Mouse (Mus musculus) testis, postnatal 10 days (tissue): ENCODE results near the gene Fcgr3.
"Not testable (repeated sequence)": the region's sequence is repeated elsewhere in the genome, so short reads cannot be mapped to it uniquely, and the experiment has no call there.

ENCODE experiments used
- DNase-seq: peaks from one replicate; pipeline ENCODE4 v3.0.0; 2021; ENCODE audit warnings: low spot score

The Fcgr3 gene

DNA sequence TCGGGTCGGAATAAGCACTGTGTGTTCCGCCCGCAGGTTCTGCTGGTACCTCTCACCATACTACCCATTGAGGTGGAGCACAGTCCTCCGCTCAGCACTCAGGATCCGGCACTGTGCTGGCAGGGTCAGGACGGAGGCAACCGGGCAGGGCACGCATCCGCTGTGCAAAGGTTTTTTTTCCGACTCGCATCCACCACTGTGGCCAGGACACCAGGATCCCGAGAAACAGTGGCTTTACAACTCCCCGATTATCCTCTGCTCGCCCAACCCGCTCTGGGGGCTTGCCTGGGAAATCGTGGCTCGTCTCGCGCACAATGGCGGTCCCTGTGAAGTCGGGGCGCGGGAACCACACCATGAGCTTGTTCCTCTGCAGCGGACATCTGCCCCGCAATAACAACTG is 21.0 kb upstream of the Fcgr3 start:
- DNase-seq, result no peak

DNA sequence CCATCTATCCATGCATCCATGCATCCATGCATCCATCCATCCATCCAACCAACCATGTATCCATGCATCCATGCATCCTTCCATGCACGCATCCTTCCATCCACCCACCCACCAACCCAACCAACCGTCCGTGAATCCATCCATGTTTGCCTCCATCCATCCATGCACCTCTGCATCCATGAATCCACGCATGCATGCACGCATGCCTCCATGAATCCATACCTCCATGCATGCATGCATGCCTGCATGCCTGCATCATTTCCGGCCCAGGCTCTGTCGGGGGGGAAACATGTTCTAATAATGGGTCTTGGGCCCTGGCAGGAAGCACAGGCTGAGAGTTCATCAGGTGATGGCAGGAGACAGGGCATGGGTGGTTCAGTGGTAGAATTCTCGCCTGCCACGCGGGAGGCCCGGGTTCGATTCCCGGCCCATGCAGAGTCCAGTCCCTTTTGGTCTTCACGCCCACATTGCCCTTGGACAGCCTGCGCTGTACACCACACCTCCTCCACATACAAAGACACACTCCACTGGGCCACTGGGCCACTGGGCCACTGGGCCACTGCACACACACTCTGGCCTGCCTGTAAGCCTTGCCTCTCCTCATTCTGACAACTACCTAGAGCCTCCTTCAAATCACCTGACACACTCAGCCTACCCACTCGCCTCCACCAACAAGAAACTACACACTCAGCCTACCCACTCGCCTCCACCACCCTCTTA is 16.9 kb upstream of the Fcgr3 start:
- DNase-seq, result not testable (repeated sequence)

DNA sequence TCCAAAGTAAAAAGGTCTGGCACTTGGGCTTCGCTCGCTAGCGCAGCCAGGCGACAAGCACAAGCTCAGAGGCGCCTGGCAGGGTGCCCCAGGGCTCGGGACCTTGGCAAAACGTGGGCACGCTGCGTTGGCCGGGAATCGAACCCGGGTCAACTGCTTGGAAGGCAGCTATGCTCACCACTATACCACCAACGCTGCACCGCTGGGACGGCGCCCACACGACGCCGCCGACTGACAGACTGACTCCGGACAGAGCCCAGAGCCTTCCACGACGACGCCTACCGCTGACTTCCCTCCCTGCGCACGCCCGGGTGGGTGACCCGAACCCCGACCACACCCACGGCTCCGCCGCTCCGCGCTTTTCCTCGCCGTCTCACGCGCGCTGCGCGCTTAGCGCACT is 15.1 kb upstream of the Fcgr3 start:
- DNase-seq, result not testable (repeated sequence)

DNA sequence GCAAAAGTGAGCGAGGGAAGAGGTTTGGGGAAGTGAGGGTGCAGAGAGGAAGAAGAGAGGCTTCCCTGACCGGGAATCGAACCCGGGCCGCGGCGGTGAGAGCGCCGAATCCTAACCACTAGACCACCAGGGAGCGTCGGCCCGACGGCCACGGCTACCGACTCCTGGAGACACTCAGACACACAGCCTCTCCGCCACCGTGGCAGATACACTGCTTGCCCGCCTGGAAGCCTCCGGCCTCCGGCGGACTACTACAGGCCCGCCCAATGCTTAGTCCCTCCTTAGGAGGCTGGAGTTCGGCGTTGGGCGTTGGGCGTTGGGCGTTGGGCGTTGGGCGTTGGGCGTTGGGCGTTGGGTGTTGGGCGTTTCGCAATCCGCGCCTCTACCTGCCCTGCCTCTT is 14.6 kb upstream of the Fcgr3 start:
- not testable (repeated sequence) for DNase-seq

GRCm38 (mm10) chr1:171078419-171078818 is 13.7 kb upstream of the Fcgr3 start:
- DNase-seq, result not testable (repeated sequence)

DNA sequence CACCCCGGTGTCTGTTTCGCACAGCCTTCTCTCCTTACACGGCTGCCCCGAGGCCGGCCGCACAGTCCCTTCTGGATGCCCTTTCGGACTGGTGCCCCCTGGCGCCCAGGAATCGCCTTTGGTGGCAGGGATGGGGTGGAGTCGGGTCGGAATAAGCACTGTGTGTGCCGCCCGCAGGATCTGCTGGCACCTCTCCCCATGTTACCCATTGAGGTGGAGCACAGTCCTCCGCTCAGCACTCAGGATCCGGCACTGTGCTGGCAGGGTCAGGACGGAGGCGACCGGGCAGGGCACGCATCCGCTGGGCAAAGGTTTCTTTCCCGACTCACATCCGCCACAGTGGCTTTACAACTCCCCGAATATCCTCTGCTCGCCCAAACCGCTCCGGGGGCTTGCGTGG is 13.2 kb upstream of the Fcgr3 start:
- peak; percentile 55 for DNase-seq

DNA sequence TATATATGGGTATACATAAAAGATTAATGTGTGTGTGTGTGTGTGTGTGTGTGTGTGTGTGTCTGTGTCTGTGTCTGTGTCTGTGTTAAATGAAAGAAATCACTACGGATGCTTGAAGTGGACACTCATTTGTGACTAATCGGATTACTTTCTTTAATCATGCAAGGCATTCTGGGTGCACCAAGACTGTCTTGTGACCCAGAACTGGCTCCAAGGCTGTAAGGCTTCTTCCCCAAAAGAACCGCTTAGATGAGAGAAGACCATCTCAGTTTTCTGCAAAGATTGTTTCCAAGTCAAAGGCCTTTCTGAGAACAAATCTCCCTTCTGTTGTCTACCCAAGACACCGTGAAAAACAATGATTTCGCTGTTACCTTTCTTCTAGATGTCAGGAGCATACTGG is 12.5 kb upstream of the Fcgr3 start:
- DNase-seq, result not testable (repeated sequence)

DNA sequence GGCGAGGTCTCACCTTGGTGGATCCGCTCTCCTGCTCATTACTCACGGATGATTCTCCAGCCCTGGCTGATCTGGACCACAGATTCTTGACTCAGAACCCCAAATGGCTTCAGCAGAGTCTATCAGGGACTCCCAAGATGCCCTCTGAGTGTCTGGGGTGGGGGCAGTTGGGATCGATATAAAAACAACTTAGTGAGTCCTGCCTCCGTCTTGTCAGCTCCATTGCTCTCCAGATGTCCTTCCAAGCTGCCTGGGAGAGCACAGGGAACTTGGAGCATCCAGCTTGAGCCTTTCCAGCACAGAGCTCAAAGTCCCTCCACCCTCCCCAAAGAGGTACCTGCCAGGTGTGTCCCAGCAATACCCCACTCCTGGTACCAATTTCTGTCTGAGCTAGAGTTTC is 11.4 kb upstream of the Fcgr3 start:
- not testable (repeated sequence) for DNase-seq

- not testable (repeated sequence) for DNase-seq
These were observed 9.5 kb upstream of the Fcgr3 start for GRCm38 (mm10) chr1:171074283-171074682.

DNA sequence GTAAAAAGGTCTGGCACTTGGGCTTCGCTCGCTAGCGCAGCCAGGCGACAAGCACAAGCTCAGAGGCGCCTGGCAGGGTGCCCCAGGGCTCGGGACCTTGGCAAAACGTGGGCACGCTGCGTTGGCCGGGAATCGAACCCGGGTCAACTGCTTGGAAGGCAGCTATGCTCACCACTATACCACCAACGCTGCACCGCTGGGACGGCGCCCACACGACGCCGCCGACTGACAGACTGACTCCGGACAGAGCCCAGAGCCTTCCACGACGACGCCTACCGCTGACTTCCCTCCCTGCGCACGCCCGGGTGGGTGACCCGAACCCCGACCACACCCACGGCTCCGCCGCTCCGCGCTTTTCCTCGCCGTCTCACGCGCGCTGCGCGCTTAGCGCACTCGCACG is 7.5 kb upstream of the Fcgr3 start:
- not testable (repeated sequence) for DNase-seq

GRCm38 (mm10) chr1:171071726-171072125 is 7.0 kb upstream of the Fcgr3 start:
- not testable (repeated sequence) for DNase-seq

DNA sequence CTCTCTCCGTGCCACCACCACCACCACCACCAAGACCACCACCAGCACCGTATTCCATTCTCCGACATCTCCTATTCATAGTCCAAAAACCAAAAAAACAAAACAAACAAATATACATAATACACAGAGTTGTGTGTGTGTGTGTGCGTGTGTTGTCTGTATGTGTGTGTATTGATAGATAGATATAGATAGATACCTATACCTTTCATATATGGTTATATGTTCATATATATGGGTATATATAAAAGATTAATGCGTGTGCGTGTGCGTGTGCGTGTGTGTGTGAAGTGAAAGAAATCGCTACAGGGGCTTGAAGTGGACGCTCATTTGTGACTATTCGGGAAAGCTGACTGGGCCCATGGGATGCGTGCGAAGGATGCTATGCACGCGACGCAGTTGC is 6.1 kb upstream of the Fcgr3 start:
- not testable (repeated sequence) for DNase-seq

GRCm38 (mm10) chr1:171069508-171069907 is 4.8 kb upstream of the Fcgr3 start:
- peak; percentile 55 for DNase-seq

DNA sequence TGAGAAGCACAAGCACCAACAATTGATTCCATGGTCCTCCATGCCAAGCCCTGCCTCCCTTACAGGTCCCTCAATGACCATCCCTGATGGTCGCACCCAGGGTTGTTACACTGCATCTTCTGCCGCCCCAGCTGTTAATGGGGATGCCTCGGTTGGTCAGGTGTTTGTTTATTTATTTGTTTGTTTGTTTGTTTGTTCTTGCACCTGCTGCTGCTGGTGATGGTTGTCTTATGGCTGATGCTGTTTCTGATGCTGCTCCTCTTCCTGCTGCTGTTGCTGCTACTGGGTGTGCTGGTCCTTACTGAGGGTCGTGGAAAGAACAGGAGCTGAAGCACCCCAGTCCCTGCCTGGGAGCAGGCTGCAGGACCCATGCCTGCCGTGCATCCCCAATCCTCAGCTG is 3.2 kb upstream of the Fcgr3 start:
- DNase-seq, result not testable (repeated sequence)

DNA sequence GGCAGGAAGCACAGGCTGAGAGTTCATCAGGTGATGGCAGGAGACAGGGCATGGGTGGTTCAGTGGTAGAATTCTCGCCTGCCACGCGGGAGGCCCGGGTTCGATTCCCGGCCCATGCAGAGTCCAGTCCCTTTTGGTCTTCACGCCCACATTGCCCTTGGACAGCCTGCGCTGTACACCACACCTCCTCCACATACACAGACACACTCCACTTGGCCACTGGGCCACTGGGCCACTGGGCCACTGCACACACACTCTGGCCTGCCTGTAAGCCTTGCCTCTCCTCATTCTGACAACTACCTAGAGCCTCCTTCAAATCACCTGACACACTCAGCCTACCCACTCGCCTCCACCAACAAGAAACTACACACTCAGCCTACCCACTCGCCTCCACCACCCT is 1.8 kb upstream of the Fcgr3 start:
- DNase-seq, result not testable (repeated sequence)

- DNase-seq, result peak; percentile 74
These were observed 1.0 kb upstream of the Fcgr3 start for GRCm38 (mm10) chr1:171065768-171066167.

DNA sequence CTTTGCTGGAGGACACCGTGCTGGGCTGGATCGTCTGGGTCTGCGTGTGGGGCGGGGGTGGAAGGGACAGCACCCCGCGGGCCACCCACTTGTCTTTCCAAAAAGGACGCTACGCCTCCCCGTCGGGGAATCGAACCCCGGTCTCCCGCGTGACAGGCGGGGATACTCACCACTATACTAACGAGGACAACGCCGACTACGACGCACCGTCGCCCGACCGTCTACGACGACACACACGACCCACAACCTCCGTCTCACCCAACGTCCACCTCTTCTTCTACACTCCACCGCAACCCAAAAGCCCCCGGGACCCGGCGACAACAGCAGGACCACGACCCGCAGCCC is 480 bp upstream of the Fcgr3 start:
- peak; percentile 81 for DNase-seq

GRCm38 (mm10) chr1:171063569-171064490 is 905 bp downstream of the Fcgr3 start:
- peak; percentile 72 for DNase-seq

DNA sequence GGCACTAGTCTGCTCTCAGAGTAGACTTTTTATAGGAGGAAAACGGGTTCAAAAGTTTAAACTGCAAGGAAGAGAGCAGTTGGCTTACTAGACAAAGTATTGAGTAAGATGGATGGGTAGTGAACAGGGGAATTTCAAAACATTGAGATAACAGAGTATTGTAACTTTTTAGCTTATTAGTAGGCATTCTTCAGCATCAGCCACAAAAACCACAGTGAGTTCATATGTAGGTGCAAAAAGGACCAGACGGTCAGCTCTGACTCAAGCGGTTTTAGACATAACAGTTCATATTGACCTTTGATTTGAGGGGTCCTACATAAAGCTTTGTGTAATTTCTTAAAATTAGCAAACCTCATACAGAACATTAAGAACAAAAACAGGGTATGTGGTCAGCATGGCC is 3.2 kb downstream of the Fcgr3 start:
- DNase-seq, result no peak

GRCm38 (mm10) chr1:171060392-171060791 is 4.3 kb downstream of the Fcgr3 start:
- DNase-seq, result no peak

- DNase-seq, result no peak
These were observed 5.5 kb downstream of the Fcgr3 start for GRCm38 (mm10) chr1:171059203-171059602.

DNA sequence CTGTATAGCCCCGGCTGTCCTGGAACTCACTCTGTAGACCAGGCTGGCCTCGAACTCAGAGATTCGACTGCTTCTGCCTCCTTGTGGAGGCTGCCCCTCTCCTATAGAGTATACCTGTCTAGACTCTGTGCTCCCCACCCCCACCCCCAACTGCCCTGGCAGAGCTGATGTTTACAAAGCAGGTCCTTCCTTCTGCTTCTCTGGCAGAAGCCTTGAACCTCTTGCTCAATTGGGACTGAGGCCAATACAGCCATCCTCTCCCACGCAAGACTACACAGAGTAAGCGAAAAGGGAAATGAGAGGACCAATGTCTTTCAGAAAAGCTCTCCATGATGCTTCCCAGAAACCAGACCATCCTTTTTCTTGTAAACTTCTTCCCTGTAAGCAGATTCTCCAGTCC is 7.5 kb downstream of the Fcgr3 start:
- DNase-seq, result no peak

- DNase-seq, result no peak
These were observed 11.4 kb downstream of the Fcgr3 start for GRCm38 (mm10) chr1:171053305-171053704.
